34 mouse cellular contexts compared by ENCODE assay signal in genomic region chr7:130629999-130630398, GRCm38 (mm10).
"Had no signal": no experiment of that assay in that cellular context is flagged by ENCODE, and none has a peak within 500 bp of the region (broad histone marks: within the 10 kb centered on the region; RNA-seq: fewer than 3 reads in every experiment).

No protein-coding gene starts in this region.

- H3K9me3 ChIP-seq: heart, embryonic 12.5 days; heart, embryonic 13.5 days; heart, embryonic 15.5 days; hindbrain, embryonic 10.5 days; hindbrain, embryonic 12.5 days; hindbrain, embryonic 13.5 days; hindbrain, embryonic 15.5 days; intestine, embryonic 15.5 days; kidney, embryonic 15.5 days had no signal

- H3K4me3 ChIP-seq: heart, embryonic 12.5 days; heart, embryonic 13.5 days; heart, embryonic 15.5 days; hindbrain, embryonic 10.5 days; hindbrain, embryonic 12.5 days; hindbrain, embryonic 13.5 days; hindbrain, embryonic 15.5 days; intestine, embryonic 15.5 days; kidney, embryonic 15.5 days; layer of hippocampus, adult 2 months; left cerebral cortex, adult 2 months had no signal

- H3K9ac ChIP-seq: heart, embryonic 12.5 days; heart, embryonic 13.5 days; heart, embryonic 15.5 days; hindbrain, embryonic 12.5 days; hindbrain, embryonic 13.5 days; hindbrain, embryonic 14.5 days; hindbrain, embryonic 15.5 days; intestine, embryonic 15.5 days; kidney, embryonic 15.5 days had no signal

- DNase-seq: heart, postnatal 10 days; heart, postnatal 14 days; heart, postnatal 36 days; heart, postnatal 4 days; kidney, adult 11 months; kidney, adult 18-20 months; kidney, adult 2 months; kidney, adult 8-10 months; kidney, adult 9 months; kidney, postnatal 10 days; kidney, postnatal 14 days; kidney, postnatal 25 days; kidney, postnatal 36 days; kidney, postnatal 4 days; layer of hippocampus, adult 9-11 months; layer of hippocampus, postnatal 36 days had no signal

- H3K27me3 ChIP-seq: heart, embryonic 12.5 days; heart, embryonic 15.5 days; hindbrain, embryonic 12.5 days; hindbrain, embryonic 15.5 days; intestine, embryonic 15.5 days; kidney, embryonic 15.5 days had no signal

- H3K4me2 ChIP-seq: heart, embryonic 11.5 days; heart, embryonic 12.5 days; heart, embryonic 13.5 days; heart, embryonic 15.5 days; hindbrain, embryonic 12.5 days; hindbrain, embryonic 13.5 days; hindbrain, embryonic 14.5 days; hindbrain, embryonic 15.5 days; intestine, embryonic 15.5 days; kidney, embryonic 15.5 days had no signal

- H3K36me3 ChIP-seq: heart, embryonic 12.5 days; heart, embryonic 13.5 days; heart, embryonic 15.5 days; hindbrain, embryonic 10.5 days; hindbrain, embryonic 12.5 days; hindbrain, embryonic 13.5 days; hindbrain, embryonic 15.5 days; intestine, embryonic 15.5 days; kidney, embryonic 15.5 days had no signal

- H3K4me1 ChIP-seq: hindbrain, embryonic 15.5 days had no signal

- H3K27ac ChIP-seq: heart, embryonic 15.5 days; hindbrain, embryonic 10.5 days; hindbrain, embryonic 12.5 days; hindbrain, embryonic 13.5 days; hindbrain, embryonic 14.5 days; hindbrain, embryonic 15.5 days; hindbrain, postnatal 0 days; intestine, embryonic 15.5 days; kidney, embryonic 15.5 days; kidney, postnatal 0 days; layer of hippocampus, adult 2 months; left cerebral cortex, adult 2 months had no signal

- ATAC-seq: hindbrain, embryonic 16.5 days; hindbrain, postnatal 0 days; inflammation-experienced regulatory T-cells, adult 6 months; intestine, embryonic 15.5 days; intestine, postnatal 0 days had no signal
